Mouse (Mus musculus) CD4-positive helper T cell, adult 2 months (primary cell): ENCODE results near the gene Agap1.

Experiments
- DNase-seq: peaks from one replicate; pipeline ENCODE4 v3.0.0-alpha.2; 2012; ENCODE audit warnings: low read depth, missing footprints, low spot score

Agap1 gene

GRCm38 (mm10) chr1:89543312-89543711 lies 88.7 kb downstream of the Agap1 start:
- no peak for DNase-seq

GRCm38 (mm10) chr1:89544094-89544493 lies 89.5 kb downstream of the Agap1 start:
- no peak for DNase-seq

- no peak for DNase-seq
Observed at GRCm38 (mm10) chr1:89545099-89545498, 90.5 kb downstream of the Agap1 start.

GRCm38 (mm10) chr1:89547525-89548504 lies 93.2 kb downstream of the Agap1 start:
- no peak for DNase-seq

GRCm38 (mm10) chr1:89550061-89550869 lies 95.7 kb downstream of the Agap1 start:
- no peak for DNase-seq

GRCm38 (mm10) chr1:89552470-89552869 lies 97.9 kb downstream of the Agap1 start:
- no peak for DNase-seq

GRCm38 (mm10) chr1:89553791-89554190 lies 99.2 kb downstream of the Agap1 start:
- no peak for DNase-seq

- no peak for DNase-seq
Observed at GRCm38 (mm10) chr1:89554969-89555856, 100.6 kb downstream of the Agap1 start.

GRCm38 (mm10) chr1:89556006-89556405 lies 101.4 kb downstream of the Agap1 start:
- no peak for DNase-seq

GRCm38 (mm10) chr1:89557401-89557800 lies 102.8 kb downstream of the Agap1 start:
- DNase-seq = no peak

- DNase-seq = no peak
Observed at GRCm38 (mm10) chr1:89558080-89558479, 103.5 kb downstream of the Agap1 start.

- no peak for DNase-seq
Observed at GRCm38 (mm10) chr1:89563399-89563798, 108.8 kb downstream of the Agap1 start.

- no peak for DNase-seq
Observed at GRCm38 (mm10) chr1:89566578-89567488, 112.2 kb downstream of the Agap1 start.

GRCm38 (mm10) chr1:89568546-89569405 lies 114.2 kb downstream of the Agap1 start:
- DNase-seq = no peak

- no peak for DNase-seq
Observed at GRCm38 (mm10) chr1:89570522-89571299, 116.1 kb downstream of the Agap1 start.

GRCm38 (mm10) chr1:89573486-89573885 lies 118.9 kb downstream of the Agap1 start:
- no peak for DNase-seq

GRCm38 (mm10) chr1:89574941-89575890 lies 120.6 kb downstream of the Agap1 start:
- DNase-seq = no peak
